Mouse (Mus musculus): ENCODE results near the gene Cers1. TPM values are rescaled to one million over a fixed set of nuclear protein-coding genes. Genes with fewer than 3 reads are reported as not detected.

Gene Cers1
- total RNA-seq, 2 experiments from 2014 or later = 13.8 to 15.8 TPM

DNA sequence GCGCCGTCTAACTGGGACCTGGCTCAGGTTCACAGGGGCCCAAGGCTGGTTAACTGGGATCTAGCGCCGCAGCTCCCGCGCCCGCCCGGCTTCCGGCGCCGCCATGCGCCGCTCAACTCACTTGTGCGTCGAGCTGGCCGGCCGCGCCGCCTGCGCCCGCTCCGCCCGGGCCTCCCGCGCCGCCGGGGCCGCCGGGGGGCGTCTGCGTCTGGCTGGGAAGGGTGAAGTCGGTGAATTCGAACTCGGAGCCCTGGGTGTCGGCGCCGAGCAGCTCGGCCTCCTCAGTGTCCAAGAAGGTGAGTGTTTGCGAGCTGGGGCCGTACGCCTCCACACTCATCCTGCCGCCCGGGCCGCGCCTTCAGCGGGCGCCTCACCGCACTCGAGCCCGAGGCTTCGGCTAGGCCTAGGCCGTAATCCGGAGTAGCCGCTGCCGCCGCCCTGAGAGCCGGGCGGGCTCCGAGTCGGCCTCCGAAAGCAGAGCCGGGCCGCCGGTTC is 37.1 kb downstream of the Cers1 start:
- no peak for DNase-seq

DNA sequence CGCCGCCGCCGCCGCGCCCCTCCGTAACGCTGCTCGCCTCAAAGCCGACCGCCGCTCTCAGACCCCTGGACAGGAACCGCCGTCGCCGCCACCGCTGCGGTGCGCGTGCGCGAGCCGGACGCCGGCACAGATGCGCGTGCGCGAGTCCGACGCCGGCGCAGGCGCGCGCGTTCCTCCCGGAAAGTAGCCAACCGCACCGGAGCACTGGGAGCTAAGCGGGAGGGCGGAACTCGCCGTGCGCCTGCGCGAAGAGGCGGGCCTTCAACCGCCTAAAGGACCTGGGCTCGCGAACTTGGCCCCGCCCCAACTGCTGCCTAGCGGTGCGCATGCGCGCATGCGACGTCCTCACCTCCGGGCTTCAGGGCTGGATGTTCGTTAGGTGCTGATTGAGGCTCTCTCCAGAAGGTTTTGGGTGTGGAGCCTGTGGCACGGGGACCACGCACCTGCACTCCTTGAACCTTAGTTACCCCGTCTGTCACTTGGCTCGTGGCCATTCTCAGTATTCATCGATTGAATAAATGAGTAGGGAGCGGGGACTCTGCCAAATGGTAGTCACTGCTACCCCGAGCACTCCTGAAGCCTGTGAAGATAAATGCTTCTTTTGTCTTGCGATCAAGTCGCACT is 37.7 kb downstream of the Cers1 start, which contains the start of gene Upf1:
Upf1 (minus strand) TSS at position 85 of the 624 bp plus-strand sequence.
- DNase-seq = peak; percentile 99

DNA sequence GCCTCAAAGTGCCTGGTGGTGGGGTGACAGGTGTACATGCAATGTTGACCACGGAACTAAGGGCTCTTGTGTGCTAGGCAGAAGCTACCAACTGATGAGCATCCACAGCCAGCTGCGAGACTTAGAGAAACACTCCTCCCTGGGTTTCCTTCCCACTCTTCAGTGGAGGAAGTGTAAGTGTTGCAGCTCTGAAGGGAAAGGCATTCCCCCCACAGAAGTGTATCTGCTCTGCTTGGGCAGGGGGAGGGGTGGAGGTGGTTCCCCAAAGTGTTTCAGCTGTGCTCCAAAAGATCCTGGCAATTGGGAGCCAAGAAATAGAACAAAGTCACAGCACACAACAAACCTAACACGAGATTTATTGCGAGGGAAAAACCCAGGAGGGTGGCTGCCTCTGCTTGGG is 38.4 kb downstream of the Cers1 start:
- DNase-seq = no peak

DNA sequence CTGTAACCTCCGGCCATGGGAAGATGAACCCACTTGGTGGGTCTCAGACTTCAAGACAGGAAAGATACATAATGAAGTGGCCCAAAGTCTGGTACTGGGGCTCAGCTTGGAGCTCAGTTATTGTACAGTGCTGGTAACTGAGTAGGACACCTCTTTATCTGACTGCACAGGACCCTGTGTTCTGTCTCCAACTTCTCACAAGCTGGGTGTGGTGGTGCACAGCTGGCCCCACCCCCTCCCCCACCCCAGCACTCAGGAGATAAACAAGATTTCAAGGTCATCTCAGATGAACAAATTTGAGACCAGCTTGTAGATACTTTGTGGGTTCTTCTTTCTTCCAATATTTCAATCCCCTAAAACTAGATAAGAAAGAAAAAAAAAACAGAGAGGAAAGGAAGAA is 40.5 kb downstream of the Cers1 start:
- no peak for DNase-seq

DNA sequence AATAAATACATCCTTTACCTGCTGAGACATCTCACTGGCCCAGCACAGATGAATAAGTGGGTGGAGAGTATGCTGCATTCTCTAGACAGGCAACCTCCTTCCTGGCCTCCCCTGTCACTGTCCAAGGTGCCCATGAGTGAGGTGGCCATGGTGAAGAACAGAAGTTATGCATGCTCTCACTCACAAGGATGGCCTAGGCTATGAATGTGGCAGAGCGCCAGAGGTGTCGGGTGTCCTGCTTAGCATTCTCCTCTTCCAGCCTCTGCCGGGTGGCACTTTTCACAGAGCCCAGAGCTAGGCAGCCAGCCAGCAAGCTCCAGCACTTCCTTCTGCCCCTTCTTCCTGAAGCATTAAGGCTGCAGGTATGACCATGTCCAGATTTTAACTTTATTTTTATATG is 43.8 kb downstream of the Cers1 start:
- DNase-seq = peak; percentile 63

DNA sequence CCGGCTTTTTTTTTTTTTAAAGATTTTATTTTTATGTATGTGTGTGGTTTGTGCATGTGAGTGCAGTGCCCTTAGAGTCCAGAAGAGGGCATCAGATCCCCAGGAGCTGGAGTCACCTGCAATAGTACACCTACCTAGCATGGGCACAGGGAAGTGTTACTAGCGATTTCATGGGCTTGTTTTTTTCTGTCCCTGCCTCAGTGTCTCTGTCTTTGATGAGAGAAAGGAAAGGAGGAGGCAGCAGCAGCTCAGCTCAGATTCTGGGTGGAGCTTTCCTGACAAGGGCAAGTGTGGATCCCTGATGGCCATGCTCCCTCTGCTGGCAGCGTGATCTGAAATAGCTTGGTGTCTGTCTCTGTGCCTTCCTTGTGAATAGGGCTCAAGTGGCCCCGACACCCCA is 45.2 kb downstream of the Cers1 start:
- no peak for DNase-seq

DNA sequence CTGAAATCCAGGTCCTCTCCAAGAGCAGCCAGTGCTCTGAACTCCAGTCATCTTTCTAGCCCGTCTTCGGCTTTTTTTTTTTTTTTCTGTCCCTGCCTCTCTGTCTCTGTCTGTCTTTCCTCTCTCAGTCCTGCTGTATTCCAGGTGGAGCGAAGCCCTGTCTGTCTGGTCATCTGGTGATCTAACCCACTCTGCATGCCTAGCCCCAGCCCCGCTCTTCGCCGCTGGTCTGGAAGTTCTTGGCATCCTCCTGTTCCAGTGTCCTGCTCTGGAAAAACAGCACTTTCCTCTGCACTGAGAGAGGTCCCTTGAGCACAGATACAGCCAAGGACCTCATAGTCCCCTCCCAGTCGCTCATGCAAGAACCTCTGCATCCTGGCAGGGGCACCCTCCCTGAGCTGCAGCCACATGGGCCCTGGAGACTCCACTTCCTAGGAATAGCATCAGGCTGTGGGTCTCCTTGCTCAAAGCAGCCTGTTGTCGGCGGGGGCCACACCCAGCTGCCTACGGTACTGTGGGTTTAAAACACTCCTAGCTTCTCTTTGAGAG is 46.0 kb downstream of the Cers1 start:
- peak; percentile 59 for DNase-seq

DNA sequence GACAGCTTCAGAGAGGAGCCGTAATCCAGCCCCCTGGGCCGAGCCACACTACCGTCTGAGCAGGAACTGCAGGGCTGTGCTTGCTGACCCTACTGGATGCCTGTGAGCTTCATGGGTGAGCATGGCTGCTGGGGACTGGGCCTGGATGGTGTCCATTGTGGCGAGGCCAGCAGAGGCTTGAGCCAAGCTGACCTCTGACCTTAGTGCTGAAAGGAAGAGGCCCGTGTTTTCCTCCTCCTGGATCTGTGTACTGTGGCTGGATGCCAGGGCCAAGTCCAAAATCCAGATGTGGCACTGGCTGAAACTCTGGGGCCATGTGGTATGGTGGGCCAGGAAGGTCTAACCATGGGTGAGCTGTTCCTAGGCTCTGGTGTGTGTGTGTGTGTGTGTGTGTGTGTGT is 48.5 kb downstream of the Cers1 start:
- peak; percentile 53 for DNase-seq

DNA sequence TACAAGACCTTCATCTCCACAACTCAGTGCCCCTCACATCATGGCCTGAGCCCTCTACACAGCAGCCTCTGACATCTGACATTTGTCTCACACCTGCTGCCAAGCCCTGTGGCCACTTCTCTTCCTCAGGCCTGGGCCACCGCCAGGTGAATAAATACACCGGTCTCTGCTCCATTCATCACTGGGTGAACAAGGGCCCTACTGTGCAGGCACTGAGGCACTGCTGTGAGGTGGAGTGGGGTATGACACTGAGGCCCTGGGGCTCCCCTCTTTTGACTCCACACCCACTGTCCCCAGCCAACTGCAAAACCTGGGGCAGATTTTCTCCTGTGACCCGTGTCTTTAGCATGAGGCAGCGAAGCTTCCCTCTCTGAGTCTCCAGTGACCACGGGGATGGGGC is 51.0 kb downstream of the Cers1 start:
- DNase-seq = no peak

DNA sequence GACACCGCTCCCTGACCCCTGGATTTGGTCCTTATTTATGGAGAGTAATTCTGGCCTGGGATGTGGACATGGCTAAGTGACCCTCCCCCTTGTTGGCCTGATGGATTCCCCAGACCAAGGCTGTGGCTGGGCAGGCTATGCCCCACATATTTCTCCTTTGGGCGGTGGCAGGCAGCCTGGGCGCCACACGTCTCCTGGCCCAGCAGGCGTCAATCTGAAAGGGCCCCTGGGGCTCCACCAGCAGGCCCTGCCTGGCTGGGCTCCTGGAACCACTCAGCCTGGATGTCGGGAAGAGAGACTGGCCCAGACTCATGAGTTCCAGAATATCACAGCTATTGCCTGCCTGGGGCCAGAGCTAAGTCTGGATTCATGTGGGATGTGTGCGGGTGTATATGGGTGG is 54.9 kb downstream of the Cers1 start:
- DNase-seq = peak; percentile 61

DNA sequence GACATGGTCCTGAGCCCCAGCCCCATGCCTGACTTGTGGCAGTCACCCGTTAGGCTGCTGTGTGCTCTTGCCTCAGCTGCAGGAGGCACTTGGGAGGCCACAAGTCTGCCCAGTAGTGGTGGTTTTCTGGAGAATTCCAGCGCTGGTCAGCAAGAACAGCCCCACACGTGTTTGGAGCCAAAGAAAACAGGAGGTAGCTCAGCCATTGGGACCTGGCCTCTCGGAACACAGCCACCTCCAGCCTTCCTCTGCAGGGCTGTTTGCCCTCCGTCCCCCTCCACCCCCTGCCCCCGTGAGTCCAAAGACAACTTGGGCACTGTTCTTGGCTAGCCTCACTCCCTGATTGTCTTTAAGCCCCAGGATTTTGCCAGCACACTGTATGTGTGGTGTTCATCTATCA is 56.4 kb downstream of the Cers1 start:
- no peak for DNase-seq

DNA sequence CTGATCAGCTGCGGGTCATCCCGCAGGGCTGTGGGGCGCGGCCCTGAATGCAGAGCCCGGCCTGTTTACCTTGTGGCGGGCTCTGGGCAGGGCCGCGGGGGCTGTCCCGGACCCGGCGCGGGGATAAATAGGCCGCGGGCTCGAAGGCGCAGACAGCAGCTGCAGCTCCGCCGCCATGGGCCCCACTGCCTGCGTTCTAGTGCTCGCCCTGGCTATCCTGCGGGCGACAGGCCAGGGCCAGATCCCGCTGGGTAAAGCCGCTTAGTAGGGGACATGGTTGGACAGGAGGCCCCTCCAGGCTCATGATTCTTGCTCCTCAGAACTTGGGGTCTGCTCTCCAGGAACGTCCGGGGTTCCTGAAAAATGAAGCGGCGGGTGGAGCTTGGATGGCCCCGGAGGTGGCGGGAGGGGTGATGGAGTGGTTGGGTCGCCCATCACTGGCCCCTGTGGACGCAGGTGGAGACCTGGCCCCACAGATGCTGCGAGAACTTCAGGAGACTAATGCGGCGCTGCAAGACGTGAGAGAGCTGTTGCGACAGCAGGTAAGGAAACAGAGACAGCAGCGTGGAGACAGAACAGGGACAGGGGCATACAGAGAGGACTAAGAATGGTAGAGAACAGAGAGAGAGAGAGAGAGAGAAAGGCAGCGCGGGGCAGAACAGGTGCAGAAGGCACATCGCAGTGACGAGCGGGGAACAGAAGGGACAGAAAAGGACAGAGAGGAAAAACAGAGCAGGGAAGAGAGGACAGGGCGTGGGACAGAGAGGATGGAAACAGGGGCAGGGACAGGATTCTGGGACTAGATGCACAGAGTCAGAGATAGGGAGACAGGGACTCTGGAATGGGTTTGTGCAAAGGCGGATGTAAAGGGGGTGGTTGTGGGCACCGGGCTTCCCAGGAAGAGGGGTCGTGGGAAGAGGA is 58.1 kb downstream of the Cers1 start, which contains the start of gene Comp:
Comp (plus strand) TSS at position 162 of the 921 bp plus-strand sequence.
- no peak for DNase-seq

DNA sequence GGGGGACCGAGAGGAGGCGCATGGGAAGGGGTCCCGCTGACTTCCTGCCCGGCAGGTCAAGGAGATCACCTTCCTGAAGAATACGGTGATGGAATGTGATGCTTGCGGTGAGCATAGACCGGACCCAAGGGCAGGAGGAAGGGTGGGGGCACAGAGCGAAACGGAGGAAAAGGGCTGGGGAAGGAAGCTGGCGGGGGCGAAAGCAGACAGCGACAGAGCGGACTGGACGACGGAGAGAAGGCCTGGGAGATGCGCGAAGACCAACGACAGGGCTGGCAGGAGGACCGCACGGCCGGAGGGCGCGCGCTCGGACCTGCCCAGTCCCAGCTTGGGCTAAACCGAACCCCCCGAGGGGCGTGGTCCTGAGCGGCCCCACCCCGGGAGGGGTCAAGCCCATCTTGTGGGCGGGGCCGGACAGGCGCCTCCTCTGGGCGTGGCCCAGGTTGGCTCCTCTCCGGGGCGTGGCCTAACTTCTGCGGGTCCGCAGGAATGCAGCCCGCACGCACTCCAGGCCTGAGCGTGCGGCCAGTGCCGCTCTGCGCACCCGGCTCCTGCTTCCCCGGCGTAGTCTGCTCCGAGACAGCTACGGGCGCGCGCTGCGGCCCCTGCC is 58.8 kb downstream of the Cers1 start:
- peak; percentile 83 for DNase-seq

DNA sequence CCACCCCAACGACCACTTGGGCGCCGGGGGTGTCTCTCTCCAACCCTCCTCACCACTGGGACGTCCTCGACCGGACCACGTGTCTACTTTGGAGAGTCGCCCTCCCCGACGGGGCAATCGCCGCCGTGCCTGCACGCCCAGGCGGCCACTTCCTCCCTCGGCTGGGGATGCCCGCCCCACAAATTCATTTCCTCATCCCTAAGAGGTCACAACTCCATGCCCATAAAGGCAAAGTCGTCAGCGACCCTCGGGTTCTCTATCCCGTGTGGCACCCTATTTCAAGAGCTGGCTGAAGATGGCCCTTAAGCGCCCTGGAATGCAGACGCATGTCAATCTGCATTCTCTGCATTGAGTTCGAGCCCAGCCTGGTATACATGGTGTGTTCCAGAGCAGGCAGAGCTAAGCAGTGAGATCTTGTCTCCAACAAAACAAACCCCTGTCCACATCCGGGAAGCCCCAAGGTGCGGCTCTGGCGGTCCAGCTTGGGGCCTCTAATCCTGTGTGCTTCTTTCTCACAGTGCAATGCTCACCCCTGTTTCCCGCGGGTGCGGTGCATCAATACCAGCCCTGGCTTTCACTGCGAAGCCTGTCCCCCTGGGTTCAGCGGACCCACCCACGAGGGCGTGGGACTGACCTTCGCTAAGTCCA is 59.8 kb downstream of the Cers1 start:
- DNase-seq = no peak

DNA sequence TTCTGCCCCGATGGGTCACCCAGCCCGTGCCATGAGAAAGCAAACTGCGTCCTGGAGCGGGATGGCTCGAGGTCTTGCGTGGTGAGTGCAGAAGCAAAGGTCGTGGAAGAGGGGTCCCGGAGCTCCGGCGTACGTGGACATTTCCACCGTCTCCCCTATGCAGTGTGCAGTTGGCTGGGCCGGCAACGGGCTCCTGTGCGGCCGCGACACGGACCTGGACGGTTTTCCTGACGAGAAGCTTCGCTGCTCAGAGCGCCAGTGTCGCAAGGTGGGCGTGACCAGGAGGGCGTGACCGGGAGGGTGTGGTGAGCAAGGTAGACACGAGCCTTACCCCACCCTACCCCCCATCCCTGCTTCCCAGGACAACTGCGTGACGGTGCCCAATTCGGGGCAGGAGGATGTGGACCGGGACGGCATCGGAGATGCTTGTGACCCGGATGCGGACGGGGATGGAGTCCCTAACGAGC is 60.7 kb downstream of the Cers1 start:
- DNase-seq = no peak

DNA sequence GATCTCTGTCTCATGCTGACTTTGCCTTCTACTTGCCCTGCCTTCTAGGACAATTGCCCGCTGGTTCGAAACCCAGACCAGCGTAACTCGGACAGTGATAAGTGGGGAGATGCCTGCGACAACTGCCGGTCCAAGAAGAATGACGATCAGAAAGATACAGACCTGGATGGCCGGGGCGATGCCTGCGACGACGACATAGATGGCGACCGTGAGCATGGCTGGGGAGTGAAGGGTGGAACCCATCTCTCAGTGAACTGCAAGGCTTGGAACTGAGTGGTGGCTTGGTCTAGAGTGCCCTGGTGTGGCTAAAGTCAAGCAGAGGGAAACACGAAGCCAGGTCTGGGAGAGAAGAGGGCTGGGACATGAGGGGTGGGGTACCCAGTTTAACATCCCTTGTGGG is 61.5 kb downstream of the Cers1 start:
- DNase-seq = no peak

DNA sequence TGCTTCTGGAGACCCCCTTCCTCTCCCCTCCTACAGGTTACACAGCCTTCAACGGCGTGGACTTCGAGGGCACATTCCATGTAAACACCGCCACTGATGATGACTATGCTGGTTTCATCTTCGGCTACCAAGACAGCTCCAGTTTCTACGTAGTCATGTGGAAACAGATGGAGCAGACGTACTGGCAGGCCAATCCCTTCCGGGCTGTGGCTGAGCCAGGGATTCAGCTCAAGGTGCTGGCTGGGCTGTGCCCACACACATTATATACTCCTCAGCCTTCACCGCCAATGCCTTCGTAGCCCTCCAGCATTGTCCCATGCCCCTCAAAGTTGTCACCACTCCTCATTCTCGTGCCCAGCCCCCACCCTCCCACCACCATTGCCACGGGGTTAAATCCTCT is 64.5 kb downstream of the Cers1 start:
- no peak for DNase-seq

Measured in gastrocnemius, postnatal 25 days (tissue).